Mouse (Mus musculus) testis, adult 2 months (tissue): ENCODE results near the gene Vil1. TPM values are rescaled to one million over a fixed set of nuclear protein-coding genes. Genes with fewer than 3 reads are reported as not detected.

Experiments used
- H3K27ac ChIP-seq: fragments of 200-500 bp; 2 replicates; pipeline ENCODE4 v1.5.1; 2012; ENCODE audit warnings: low read depth, low read length; ENCODE audit not compliant: control insufficient read depth, insufficient read depth
- H3K27me3 ChIP-seq: fragments of 200-500 bp; 2 replicates; pipeline ENCODE4 v1.6.1; 2012; ENCODE audit warnings: mild to moderate bottlenecking, low read length, moderate library complexity; ENCODE audit not compliant: control insufficient read depth, insufficient read depth
- H3K36me3 ChIP-seq: fragments of 200-500 bp; 2 replicates; pipeline ENCODE4 v1.6.1; 2012; ENCODE audit warnings: mild to moderate bottlenecking, low read length; ENCODE audit not compliant: control insufficient read depth, insufficient read depth
- H3K4me1 ChIP-seq: fragments of 200-500 bp; 2 replicates; pipeline ENCODE4 v1.6.1; 2012; ENCODE audit warnings: low read length; ENCODE audit not compliant: control insufficient read depth, insufficient read depth
- H3K4me3 ChIP-seq: fragments of 200-500 bp; 2 replicates; pipeline ENCODE4 v1.5.1; 2012; ENCODE audit warnings: low read depth, mild to moderate bottlenecking, low read length, moderate library complexity, mixed read lengths; ENCODE audit not compliant: control insufficient read depth
- CTCF ChIP-seq: fragments of 200-500 bp; IDR thresholded peaks from 2 replicates; pipeline ENCODE4 v1.5.1; 2012; ENCODE audit warnings: low read depth, mild to moderate bottlenecking, inconsistent platforms, low read length, moderate library complexity; ENCODE audit not compliant: control insufficient read depth, insufficient read depth, insufficient replicate concordance
- POLR2A ChIP-seq: fragments of 200-500 bp; IDR thresholded peaks from 2 replicates; pipeline ENCODE4 v1.6.1; 2012; ENCODE audit warnings: low read depth, mild to moderate bottlenecking, inconsistent platforms, low read length, moderate library complexity; ENCODE audit not compliant: control insufficient read depth
- polyA plus RNA-seq: library from polyadenylated mRNA; depleted of rRNA; stranded (reverse); fragments of >200 nt; gene quantifications from 2 replicates; pipeline ENCODE4 v1.2.3, GENCODE M21; 2012

Vil1 gene
- polyA plus RNA-seq, 1 experiment = 0.09 TPM

DNA sequence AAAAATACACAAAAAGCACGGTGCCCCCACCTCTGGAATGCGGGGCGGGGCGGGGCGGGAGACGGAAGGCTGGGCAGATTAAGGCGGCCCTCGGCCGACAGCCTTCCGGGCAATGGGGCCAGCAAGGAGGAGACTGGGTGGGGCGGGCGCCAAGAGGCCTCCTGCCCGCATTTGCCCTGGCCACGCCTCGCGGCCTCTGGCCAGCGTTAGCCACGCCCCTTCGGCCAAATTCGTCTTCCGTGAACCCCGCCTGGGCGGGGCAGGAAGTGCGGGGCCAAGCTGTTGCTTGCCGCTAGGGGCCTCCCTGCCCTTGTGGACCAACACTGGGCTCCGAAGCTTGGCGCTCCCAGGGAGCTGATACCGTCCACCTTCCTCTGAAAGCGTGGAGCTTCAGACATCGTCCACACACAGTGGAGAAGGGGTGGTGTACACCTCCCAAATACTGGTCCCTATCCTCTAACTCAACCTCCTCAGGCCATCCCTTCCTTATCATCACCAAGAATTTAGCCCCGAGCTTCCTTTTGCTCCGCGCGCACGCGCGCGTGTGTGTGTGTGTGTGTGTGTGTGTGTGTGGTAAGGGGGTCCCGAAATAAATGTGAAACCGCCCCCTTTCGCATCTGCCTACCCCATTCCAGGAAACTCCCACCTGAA, 11.8 kb upstream of the Vil1 start:
- peak overlapping the region; percentile 71 for H3K27ac ChIP-seq
- H3K4me1 ChIP-seq = peaks cover 7% of the 10 kb centered on the region
- H3K4me3 ChIP-seq = peak overlapping the region; percentile 63
- no peaks in the 10 kb centered on the region for H3K27me3 ChIP-seq
- TF ChIP-seq POLR2A (no peak; the same call in 1 of the 2 replicates), CTCF (peak; percentile 58; the same call in 1 of the 2 replicates)
- no peaks in the 10 kb centered on the region for H3K36me3 ChIP-seq

DNA sequence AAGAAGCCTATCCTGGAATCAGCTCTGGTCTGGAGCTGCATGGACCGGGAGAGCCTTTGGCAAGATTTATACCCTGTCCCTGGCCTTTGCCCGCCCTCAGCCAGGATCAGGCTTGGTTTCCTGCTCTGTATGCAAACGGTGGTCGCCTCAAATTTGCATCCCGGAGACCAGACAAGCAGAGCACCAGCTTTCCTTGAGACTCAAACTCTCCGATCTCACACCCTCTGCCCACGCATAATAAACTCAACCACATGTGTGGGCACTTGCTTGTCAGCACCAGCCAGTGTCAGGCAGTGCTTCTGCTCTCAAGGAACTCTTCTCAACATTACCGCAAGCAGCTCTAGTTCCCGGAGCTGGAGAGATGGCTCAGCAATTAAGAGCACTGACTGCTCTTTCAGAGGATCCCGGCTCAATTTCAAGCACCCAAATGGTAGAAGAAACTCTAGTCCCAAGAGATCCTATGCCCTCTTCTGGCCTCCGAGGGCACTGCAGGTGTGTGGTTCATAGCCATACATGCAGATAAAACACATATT, 11.2 kb upstream of the Vil1 start:
- H3K27me3 ChIP-seq = no peaks in the 10 kb centered on the region
- 0 out of 2 replicates have a peak, but pooled peaks have one; percentile 31 for TF ChIP-seq POLR2A
- TF ChIP-seq CTCF = no peak
- peak overlapping the region; percentile 63 for H3K4me3 ChIP-seq
- peaks cover 4% of the 10 kb centered on the region for H3K4me1 ChIP-seq
- peak overlapping the region; percentile 27 for H3K27ac ChIP-seq
- H3K36me3 ChIP-seq = no peaks in the 10 kb centered on the region

DNA sequence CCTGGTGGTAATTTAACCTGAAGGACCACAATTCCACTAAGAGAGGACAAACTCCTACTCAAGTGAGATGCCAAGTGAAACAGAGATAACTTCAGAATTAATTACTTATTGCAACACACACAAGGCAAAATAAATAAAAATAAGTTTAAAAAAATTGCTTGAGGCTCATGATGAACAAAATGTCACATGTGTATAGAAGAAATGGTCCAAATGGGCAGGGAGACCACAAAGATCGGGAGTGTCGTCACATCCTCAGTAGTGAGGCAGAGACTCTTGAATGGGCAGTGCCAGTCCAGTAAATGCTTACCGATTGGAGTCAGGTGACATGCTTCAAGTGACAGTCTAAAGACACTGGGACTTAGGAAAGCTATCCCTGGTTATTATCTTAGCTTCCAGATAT, 8.6 kb upstream of the Vil1 start:
- Histone ChIP-seq H3K4me3 (no peak overlapping the region), H3K27me3 (no peaks in the 10 kb centered on the region), H3K4me1 (peaks cover 4% of the 10 kb centered on the region), H3K36me3 (no peaks in the 10 kb centered on the region), H3K27ac (no peak overlapping the region)
- TF ChIP-seq POLR2A = no peak
- no peak for TF ChIP-seq CTCF

DNA sequence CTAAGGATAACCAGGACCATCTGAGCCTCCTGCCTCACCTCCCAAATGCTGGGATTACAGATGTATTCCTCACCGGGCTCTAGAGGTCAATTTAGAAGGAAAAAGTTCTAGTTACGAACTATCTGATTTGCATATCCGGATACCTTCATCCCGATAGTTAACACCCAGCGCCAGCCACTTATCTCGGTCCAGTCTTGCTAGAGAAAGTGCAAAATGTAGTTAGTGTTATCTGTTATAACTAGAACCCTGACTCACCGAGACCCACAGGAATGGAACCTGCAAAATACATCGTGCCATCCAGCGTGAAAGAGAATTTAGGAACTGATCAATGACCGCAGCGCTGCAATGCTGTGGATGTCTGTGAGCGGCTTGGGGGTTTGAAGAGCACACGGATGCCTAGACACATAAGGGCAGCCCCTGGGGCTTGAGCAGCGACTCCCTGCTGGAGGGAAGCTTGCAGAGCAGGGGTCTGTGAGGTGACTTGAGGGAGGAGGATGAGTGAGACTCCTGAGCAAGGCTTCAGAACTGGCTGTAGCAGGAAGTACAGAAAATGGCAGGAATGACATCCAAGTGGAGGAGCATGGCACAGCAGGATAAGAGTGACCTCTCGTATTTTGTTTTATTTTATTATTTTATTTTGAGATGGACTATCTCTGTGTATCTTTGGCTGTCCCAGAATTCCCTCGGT, 8.0 kb upstream of the Vil1 start:
- Histone ChIP-seq H3K4me3 (no peak overlapping the region), H3K27ac (no peak overlapping the region), H3K36me3 (no peaks in the 10 kb centered on the region), H3K27me3 (no peaks in the 10 kb centered on the region), H3K4me1 (peaks cover 4% of the 10 kb centered on the region)
- TF ChIP-seq POLR2A (no peak), CTCF (no peak)

DNA sequence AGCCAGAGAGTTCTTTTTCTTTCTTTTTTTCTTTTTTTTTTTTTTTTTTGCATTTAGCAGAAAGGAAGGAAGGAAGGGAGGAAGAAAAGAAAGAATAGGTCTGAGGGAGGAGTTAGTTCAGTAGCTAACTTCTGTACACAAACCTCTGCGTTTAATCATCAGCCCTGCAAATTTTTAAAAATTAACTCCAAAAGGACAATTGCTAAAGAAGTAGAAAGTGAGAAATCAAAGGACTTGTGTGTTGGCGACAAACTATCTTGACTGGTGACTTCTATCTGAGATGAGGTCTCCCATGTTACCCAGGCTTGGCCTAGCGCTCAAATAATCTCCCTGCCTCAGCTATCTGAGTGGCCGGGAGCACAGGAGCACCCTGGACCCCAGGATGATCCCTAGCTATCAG, 5.0 kb upstream of the Vil1 start:
- Histone ChIP-seq H3K36me3 (no peaks in the 10 kb centered on the region), H3K4me1 (peaks cover 3% of the 10 kb centered on the region), H3K4me3 (no peak overlapping the region), H3K27me3 (no peaks in the 10 kb centered on the region), H3K27ac (no peak overlapping the region)
- TF ChIP-seq CTCF = no peak
- TF ChIP-seq POLR2A = no peak

DNA sequence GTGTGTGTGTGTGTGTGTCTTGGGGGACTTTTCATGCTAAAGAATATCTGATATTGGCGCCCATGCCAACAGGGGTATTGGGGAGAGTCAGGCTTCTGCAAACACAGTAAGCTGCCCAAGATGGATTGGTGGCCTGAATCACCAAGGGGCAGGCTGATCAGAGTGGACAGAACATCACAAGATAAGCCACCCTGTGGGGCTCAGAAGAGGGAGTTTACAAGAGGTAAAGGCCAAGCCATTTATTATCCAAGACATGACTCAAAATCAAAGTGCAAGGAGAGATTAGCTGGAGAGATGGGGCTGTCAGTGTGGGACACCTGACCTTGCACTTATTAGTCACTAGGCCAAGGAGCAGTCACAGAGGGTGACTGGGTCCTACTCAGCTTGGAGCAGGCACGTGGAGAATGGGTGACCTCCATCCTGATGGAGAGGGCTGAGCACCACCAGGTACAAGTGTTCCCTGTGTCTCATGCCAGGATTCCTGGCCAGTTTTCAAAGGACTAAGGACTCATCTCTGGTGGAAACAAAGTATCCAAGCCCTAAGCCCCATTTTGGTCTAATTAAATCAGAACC, 2.7 kb downstream of the Vil1 start:
- no peaks in the 10 kb centered on the region for H3K27me3 ChIP-seq

DNA sequence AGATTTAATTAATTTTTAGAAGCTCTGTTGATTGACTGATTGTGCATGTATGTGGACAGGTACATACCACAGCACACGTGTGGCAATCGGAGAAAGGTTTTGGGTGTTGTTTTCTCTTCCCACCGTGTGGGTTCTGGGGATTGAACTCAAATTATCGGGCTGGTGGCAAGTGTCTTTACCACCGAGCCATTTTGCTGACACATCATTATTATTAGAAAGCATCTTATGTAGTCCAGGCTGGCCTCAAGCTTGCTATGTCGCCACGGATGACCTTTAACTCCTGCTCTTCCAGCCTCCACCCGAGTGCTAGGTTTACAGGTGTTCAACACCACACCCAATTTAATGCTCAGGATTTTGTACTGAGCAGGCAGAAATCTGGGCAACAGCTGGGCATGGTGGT, 3.5 kb downstream of the Vil1 start:
- Histone ChIP-seq H3K36me3 (no peaks in the 10 kb centered on the region), H3K27me3 (no peaks in the 10 kb centered on the region), H3K4me1 (peaks cover 10% of the 10 kb centered on the region), H3K4me3 (no peak overlapping the region), H3K27ac (no peak overlapping the region)
- no peak for TF ChIP-seq CTCF
- TF ChIP-seq POLR2A = no peak

More for the DNA sequence above, 2.7 kb downstream of the Vil1 start:
- no peak for TF ChIP-seq CTCF
- no peak for TF ChIP-seq POLR2A
- Histone ChIP-seq H3K27ac (no peak overlapping the region), H3K36me3 (no peaks in the 10 kb centered on the region), H3K4me1 (peaks cover 10% of the 10 kb centered on the region), H3K4me3 (no peak overlapping the region)
